Mouse (Mus musculus) cerebral cortex, adult 2 months (tissue): ENCODE results near the gene Fbxo6.

Experiments
- WGBS: fragments of 180-500 bp; shearing (Covaris S2); methylation state at CpG from one replicate; pipeline ENCODE4 v1.1.7; 2018; 5-methylcytosine and 5-hydroxymethylcytosine counted together

Fbxo6 gene

GRCm38 (mm10) chr4:148159544-148160435 lies 7.8 kb upstream of the Fbxo6 start:
- under 1% methylated on average over 54 of the region's 55 CpGs for WGBS

DNA sequence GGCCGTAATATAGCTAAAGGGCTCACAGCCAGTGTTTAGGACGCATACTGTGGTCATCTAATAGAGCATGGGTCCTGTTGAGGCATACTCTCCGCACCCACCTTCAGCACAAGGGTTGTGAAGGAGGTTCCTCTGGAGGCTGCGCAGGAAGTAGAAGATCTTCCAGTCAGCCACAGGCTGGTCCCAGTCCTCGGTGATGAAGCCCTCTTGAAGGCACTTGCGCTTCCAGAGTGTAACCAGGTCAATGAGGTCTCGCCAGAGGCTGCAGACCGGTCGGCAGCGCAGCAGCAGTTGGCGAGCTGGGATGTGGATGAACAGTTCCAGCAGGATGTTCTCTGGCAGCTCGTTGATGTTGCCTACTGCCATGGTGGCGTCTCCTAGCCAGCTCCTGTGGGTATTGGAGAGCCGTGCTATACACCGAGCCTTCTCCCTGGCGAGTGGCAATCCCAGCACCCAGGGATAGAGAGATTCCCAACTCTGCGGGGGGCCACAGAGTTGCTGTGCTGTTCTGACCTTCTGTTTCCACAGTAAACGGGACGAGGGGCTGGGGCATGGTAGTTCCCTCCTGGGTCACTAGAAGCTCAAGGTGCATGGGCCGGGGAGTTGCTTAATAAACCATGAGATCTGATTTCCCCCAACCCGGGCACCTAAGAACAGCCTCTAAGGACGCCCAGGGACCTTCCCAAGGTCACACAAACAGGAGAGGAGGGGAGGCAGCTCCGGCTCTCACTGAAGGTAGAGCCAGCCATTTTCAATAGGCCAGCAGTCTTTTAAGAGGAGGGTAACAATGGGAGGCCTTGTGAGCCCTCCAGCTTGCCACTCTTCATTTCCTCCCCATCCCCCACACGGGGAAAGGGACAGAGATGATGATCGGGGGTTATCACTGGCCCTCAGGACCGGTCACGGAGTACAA lies 6.8 kb upstream of the Fbxo6 start:
- WGBS = 20% methylated on average over 27 of the region's 27 CpGs

GRCm38 (mm10) chr4:148154982-148155381 lies 3.0 kb upstream of the Fbxo6 start:
- WGBS = 27% methylated on average over 3 of the region's 3 CpGs

- WGBS = 84% methylated on average over 4 of the region's 4 CpGs
Measured at GRCm38 (mm10) chr4:148154006-148154405, 2.1 kb upstream of the Fbxo6 start.

GRCm38 (mm10) chr4:148152547-148152946 lies 607 bp upstream of the Fbxo6 start:
- 85% methylated on average over 5 of the region's 5 CpGs for WGBS

DNA sequence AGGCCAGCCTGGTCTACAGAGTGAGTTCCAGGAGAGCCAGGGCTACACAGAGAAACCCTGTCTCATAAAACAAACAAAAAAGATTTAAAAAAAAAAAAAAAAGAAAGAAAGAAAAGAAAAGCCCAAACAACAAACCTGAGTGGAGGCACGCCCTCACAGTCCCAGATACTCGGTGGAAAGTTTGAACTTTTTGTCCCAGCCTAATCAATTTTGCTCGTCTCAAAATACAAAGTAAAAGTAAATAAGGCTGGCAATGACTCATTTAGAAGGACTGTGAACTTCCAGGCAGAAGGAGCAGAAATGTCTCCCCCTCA lies 1.0 kb downstream of the Fbxo6 start:
- WGBS = 28% methylated on average over 3 of the region's 3 CpGs

- WGBS = 81% methylated on average over 7 of the region's 7 CpGs
Measured at GRCm38 (mm10) chr4:148150242-148150641, 1.7 kb downstream of the Fbxo6 start.

- 74% methylated on average over 12 of the region's 12 CpGs for WGBS
Measured at GRCm38 (mm10) chr4:148149540-148149939, 2.4 kb downstream of the Fbxo6 start.

GRCm38 (mm10) chr4:148147714-148148113 lies 4.2 kb downstream of the Fbxo6 start:
- WGBS = 77% methylated on average over 2 of the region's 2 CpGs

DNA sequence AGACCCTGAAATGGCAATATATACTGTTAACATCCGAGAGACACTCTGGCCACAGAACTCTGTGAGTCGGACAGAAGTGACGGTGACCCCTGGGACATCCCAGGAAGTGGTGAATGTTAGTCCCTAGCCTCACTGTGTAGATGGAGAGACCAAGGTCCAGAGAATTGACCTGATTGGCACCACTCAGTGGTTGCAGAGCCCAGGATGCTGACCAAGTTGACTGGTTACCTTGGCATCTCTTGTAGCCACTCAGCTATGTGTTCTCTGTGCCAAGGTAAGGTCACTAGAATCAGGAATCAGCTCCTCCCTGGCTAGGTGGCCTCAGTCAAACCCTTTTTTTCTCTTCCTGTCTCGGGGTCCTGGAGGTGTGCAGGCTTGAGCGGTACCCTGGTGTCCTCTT lies 8.2 kb downstream of the Fbxo6 start:
- WGBS = 89% methylated on average over 5 of the region's 5 CpGs

DNA sequence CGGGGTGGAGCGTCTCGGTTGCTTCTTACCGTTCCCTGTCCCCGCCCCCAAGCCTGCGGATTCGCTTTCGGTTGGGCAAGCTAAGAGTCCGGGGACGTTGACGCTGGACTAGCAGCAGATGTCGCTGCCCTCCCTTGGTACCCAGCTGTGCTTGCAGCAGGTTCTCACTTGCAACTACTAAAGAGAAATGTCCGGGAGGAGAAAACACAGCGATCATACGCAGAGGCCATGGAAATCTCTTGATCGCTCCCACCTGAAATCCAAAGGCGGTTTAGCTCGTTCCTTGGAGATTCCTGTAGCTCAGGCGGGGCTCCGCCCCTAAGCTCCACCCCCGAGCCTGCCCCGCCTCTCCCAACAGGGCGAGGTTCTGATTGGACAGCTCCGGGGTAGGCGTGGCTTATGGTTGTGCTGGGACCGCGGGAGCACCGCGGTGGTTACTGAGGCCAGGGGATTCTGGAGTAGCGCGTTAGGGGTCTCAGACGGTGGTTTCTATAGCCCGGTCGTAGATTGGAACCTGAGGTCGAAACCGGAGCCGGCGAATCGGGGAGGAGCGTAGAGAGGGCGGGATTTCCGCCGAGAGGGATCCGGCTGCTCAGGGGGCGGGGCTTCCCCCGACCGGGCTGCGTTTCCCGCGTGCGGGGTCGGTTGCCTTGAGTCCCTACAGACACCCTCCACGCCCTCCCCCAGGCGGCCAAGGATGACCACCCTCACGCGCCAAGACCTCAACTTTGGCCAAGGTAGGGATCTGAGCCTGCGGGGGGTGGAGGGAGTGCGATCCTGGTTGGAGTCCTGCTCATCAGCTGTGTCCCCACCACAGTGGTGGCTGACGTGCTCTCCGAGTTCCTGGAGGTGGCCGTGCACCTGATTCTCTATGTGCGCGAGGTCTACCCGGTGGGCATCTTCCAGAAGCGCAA lies 11.6 kb downstream of the Fbxo6 start:
- under 1% methylated on average over 65 of the region's 65 CpGs for WGBS

- 2% methylated on average over 12 of the region's 12 CpGs for WGBS
Measured at GRCm38 (mm10) chr4:148139767-148140097, 12.2 kb downstream of the Fbxo6 start.

DNA sequence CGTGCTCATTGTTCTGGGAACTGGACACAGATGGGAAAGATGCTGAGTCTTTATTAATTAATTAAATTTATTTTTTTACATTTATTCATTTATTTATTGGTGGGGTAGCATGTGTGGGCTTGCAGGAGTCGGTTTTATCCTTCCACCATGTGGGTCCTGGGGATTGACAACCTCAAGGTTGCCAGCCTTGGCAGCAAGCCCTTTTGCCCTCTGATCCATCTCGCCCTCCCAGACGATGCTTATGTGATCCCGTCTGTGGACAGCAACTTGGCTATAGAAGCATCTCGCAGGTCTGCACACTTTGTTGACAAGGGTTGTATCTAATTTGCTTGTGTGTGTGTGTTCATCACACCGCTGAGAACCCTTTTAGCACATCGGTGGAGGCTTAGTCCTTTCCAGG lies 14.4 kb downstream of the Fbxo6 start:
- 56% methylated on average over 8 of the region's 8 CpGs for WGBS

- WGBS = 85% methylated on average over 8 of the region's 8 CpGs
Measured at GRCm38 (mm10) chr4:148134988-148135387, 17.0 kb downstream of the Fbxo6 start.

GRCm38 (mm10) chr4:148131497-148132081 lies 20.4 kb downstream of the Fbxo6 start:
- 6% methylated on average over 21 of the region's 21 CpGs for WGBS

- 1% methylated on average over 75 of the region's 87 CpGs for WGBS
Measured at GRCm38 (mm10) chr4:148130561-148131413, 21.2 kb downstream of the Fbxo6 start, which contains the start of gene Draxin. TSS of gene Draxin (minus strand) at chr4:148130698.

GRCm38 (mm10) chr4:148130133-148130532 lies 21.8 kb downstream of the Fbxo6 start, which contains the start of gene Mad2l2:
TSS of gene Mad2l2 (plus strand) at chr4:148130384.
- WGBS = 11% methylated on average over 18 of the region's 18 CpGs

GRCm38 (mm10) chr4:148128672-148129071 lies 23.3 kb downstream of the Fbxo6 start:
- 75% methylated on average over 2 of the region's 2 CpGs for WGBS

DNA sequence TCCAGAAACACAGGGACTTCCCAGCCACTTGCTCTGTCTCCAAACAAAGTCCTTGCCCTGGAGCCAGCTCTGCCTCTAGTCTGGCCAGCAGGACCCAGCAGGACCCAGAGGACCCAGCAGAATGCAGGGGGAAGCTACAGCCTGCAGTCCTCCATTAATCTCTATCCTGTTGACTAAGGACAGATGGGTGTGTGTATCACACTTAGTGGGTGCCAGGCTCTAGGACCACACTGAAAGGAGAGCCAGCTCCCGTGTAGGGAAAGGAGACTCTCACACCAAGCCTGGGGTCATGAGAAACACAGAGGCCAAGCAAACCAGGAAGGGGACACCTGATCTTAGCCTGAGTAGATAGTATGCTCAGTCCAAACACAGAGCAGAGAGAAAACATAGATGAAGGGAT lies 23.7 kb downstream of the Fbxo6 start:
- 81% methylated on average over 1 of the region's 1 CpGs for WGBS

- WGBS = 95% methylated on average over 3 of the region's 3 CpGs
Measured at GRCm38 (mm10) chr4:148122694-148123066, 29.3 kb downstream of the Fbxo6 start.
